Mouse (Mus musculus) lung, embryonic 14.5 days (tissue): Measurements from ENCODE around the gene Evi5l. TPM values are rescaled to one million over a fixed set of nuclear protein-coding genes. Genes with fewer than 3 reads are reported as not detected.
A peak's percentile ranks its signal among the peaks of the same experiment; 100 is the strongest.

ENCODE experiments used
- ATAC-seq: fragments of 200-750 bp; cut with Nextera tagmentation; 2 replicates; pipeline ENCODE4 v1.8.0; 2017; ENCODE audit warnings: mild to moderate bottlenecking, moderate TSS enrichment, moderate library complexity; ENCODE audit not compliant: insufficient read depth
- DNase-seq: peaks from one replicate; pipeline ENCODE4 v3.0.0-alpha.2; 2015
- H3K27ac ChIP-seq: fragments of 300-500 bp; sonication (generic); 2 replicates; pipeline ENCODE4 v1.5.1; 2014; ENCODE audit warnings: low read depth, mild to moderate bottlenecking, moderate library complexity
- H3K27me3 ChIP-seq: fragments of 300-500 bp; sonication (generic); 2 replicates; pipeline ENCODE4 v1.6.1; 2014; ENCODE audit warnings: low read length, control low read depth; ENCODE audit not compliant: insufficient read depth
- H3K36me3 ChIP-seq: fragments of 300-500 bp; sonication (generic); 2 replicates; pipeline ENCODE4 v1.6.1; 2014; ENCODE audit warnings: control low read depth; ENCODE audit not compliant: insufficient read depth
- H3K4me1 ChIP-seq: fragments of 300-500 bp; sonication (generic); 2 replicates; pipeline ENCODE4 v1.6.1; 2014; ENCODE audit warnings: antibody characterized with exemption, control low read depth; ENCODE audit not compliant: insufficient read depth
- H3K4me2 ChIP-seq: fragments of 300-500 bp; sonication (generic); 2 replicates; pipeline ENCODE4 v1.6.1; 2014; ENCODE audit warnings: mild to moderate bottlenecking
- H3K4me3 ChIP-seq: fragments of 300-500 bp; sonication (generic); 2 replicates; pipeline ENCODE4 v1.5.1; 2014; ENCODE audit warnings: low read depth, low read length
- H3K9ac ChIP-seq: fragments of 300-500 bp; sonication (generic); 2 replicates; pipeline ENCODE4 v1.6.1; 2014
- H3K9me3 ChIP-seq: fragments of 300-500 bp; sonication (generic); 2 replicates; pipeline ENCODE4 v1.6.1; 2016; ENCODE audit warnings: low read depth, low read length, control low read depth
- CTCF ChIP-seq: IDR thresholded peaks from 2 replicates; pipeline ENCODE4 v1.5.1; 2016; ENCODE audit warnings: antibody characterized with exemption, low read depth
- WGBS: fragments of 180-500 bp; shearing (Covaris S2); extraction: QIAGEN DNeasy Blood & Tissue Kit; methylation state at CpG from one replicate; pipeline ENCODE4 v1.1.7; 2014; 5-methylcytosine and 5-hydroxymethylcytosine counted together
- polyA plus RNA-seq: library from polyadenylated mRNA; unstranded; fragments of >200 nt; fragmentation: Nextera tagmentation; extraction: Ambion mirVana; gene quantifications from 2 replicates; pipeline ENCODE4 v1.2.1, GENCODE M21; 2014

Evi5l gene
- polyA plus RNA-seq, 1 experiment from 2014 or later, result 26.8 TPM

DNA sequence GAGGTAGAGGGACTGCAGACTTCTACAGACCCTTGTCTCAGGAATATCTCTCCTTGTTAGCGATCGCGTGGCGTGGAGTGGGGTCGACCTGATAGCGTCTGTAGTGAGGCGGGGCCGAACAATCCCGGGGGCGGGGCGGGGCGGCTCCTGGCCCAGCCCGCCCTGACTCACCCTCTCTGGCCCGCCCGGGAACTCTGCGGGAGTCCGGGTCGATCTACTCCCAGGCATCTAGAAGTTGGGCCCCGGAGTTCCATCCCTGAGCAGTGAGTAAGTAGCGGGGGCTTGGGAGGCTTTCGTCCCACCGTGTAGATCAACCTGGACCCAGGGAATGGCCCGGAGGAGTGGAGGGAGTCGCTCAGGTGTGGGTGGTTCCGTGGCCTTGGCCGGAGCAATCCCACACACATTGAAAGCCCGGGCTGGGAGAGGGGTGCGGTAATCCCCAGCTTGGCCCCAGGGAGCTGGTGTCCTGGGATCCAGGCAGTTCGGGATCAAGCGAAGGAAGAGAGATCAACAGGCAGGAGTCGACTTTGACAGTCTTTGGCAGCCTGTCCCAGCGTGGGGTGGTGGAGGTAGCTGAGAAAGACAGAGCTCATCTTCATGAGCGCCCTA lies 60.5 kb downstream of the Evi5l start, which contains the start of gene Lrrc8e:
TSS of gene Lrrc8e (plus strand) at position 89 of the 609 bp plus-strand sequence.
- Histone ChIP-seq H3K4me1 (peaks cover 3% of the 10 kb centered on the region; the same call in 1 of the 2 replicates), H3K9me3 (no peaks in the 10 kb centered on the region), H3K4me2 (peak within 1 kb of the TSS; percentile 64), H3K36me3 (no peaks in the 10 kb centered on the region), H3K27ac (no peak within 1 kb of the TSS), H3K4me3 (peak within 1 kb of the TSS; percentile 35), H3K9ac (peak within 1 kb of the TSS; percentile 54), H3K27me3 (peaks cover 9% of the 10 kb centered on the region)
- 4% methylated on average over 33 of the region's 33 CpGs for WGBS
- ATAC-seq (peak; percentile 85), DNase-seq (no peak)
- no peak for TF ChIP-seq CTCF

DNA sequence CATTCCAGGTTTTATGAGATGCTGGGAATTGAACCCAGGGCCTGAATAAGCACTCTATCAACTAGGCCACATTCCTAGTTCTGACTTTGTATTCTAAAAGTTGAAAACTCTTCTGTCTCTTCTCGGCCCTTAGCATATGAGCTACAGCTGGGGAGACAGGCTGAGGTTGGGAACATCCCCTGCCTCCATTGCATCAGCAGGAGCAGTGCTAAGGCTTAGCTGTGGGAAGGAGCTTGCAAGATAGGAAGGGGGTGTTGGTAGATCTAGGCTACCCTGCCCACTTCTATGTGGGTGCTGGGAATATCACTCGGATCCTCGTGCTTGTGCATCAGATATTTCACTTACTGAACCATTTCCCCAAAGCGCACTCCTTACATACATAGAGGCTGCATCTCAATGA lies 61.6 kb downstream of the Evi5l start:
- peaks cover 9% of the 10 kb centered on the region for H3K27me3 ChIP-seq
- no peak for TF ChIP-seq CTCF
- no peaks in the 10 kb centered on the region for H3K36me3 ChIP-seq
- H3K9ac ChIP-seq, result no peak overlapping the region
- no peak overlapping the region for H3K4me2 ChIP-seq
- ATAC-seq, result no peak
- WGBS, result 89% methylated on average over 4 of the region's 4 CpGs
- H3K27ac ChIP-seq, result no peak overlapping the region
- no peak overlapping the region for H3K4me3 ChIP-seq
- DNase-seq, result no peak
- no peaks in the 10 kb centered on the region for H3K9me3 ChIP-seq
- H3K4me1 ChIP-seq, result peaks cover 3% of the 10 kb centered on the region; the same call in 1 of the 2 replicates

DNA sequence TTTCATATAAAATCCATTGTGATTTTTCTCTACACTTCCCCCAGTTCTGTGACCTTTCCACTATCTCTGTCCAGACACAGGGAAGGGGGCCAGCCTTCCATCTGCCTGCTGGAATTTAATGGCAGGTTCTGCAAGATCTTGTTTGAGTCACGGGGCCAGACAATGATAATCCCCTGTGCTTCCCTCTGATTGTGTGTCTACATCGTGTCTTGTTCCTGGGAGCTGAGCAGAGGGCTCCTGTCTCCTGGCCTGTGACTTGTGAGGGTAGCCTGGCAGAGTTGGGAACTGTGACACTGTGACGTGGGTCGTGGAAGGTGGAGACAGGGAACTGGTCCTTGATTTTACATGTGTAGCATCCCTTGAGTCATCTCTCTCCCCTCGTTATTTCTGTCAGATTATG lies 63.4 kb downstream of the Evi5l start:
- H3K4me3 ChIP-seq, result no peak overlapping the region
- ATAC-seq, result no peak

GRCm38 (mm10) chr8:4230612-4231351 lies 64.4 kb downstream of the Evi5l start:
- H3K36me3 ChIP-seq, result no peaks in the 10 kb centered on the region
- H3K9me3 ChIP-seq, result no peaks in the 10 kb centered on the region
- no peak overlapping the region for H3K27ac ChIP-seq
- ATAC-seq, result no peak
- H3K4me3 ChIP-seq, result no peak overlapping the region
- no peak for TF ChIP-seq CTCF
- H3K9ac ChIP-seq, result no peak overlapping the region
- H3K27me3 ChIP-seq, result peaks cover 9% of the 10 kb centered on the region
- WGBS, result 53% methylated on average over 10 of the region's 10 CpGs
- H3K4me1 ChIP-seq, result peaks cover 3% of the 10 kb centered on the region; the same call in 1 of the 2 replicates
- no peak for DNase-seq
- H3K4me2 ChIP-seq, result no peak overlapping the region

More for the DNA sequence above, 63.4 kb downstream of the Evi5l start:
- WGBS, result 62% methylated on average over 5 of the region's 5 CpGs
- DNase-seq, result no peak
- Histone ChIP-seq H3K9me3 (no peaks in the 10 kb centered on the region), H3K27ac (no peak overlapping the region), H3K27me3 (peaks cover 9% of the 10 kb centered on the region), H3K9ac (no peak overlapping the region), H3K4me2 (no peak overlapping the region), H3K36me3 (no peaks in the 10 kb centered on the region), H3K4me1 (peaks cover 3% of the 10 kb centered on the region; the same call in 1 of the 2 replicates)
- TF ChIP-seq CTCF, result no peak

DNA sequence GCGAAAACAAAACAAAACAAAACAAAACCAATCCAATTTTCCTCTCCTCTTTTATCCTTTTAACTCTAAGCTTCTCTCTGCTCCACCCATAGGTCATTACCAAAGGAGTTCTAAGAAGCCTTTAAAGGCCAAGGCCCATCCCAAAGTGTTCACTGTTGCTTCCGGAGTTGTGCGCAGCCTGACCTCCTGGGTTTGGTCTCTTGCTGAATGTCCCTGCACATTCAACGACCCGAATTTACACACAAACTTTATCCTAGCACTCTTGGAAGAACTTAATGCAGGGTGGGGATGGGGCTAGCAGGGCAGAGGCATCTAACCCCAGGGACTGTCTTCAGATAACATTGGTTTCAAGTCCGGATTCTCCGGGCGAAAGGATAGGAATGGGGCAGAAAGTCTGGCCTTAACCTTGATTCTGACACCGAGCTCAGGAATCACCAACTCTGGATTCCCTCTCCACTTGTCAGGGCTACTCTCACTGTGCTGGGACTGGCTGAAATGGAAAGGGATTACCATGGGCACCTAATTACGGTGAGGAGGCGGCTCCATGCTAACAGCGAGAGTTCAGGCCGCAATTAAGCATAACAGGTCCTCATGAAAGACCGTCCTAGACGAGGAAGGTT lies 71.6 kb downstream of the Evi5l start:
- Histone ChIP-seq H3K36me3 (peaks cover 18% of the 10 kb centered on the region), H3K27ac (peak overlapping the region; percentile 95), H3K4me3 (peak overlapping the region; percentile 76), H3K27me3 (no peaks in the 10 kb centered on the region), H3K9me3 (no peaks in the 10 kb centered on the region), H3K4me2 (peak overlapping the region; percentile 88), H3K4me1 (peaks cover 9% of the 10 kb centered on the region), H3K9ac (peak overlapping the region; percentile 66)
- peak; percentile 34 for DNase-seq
- no peak for TF ChIP-seq CTCF
- ATAC-seq, result no peak
- 18% methylated on average over 15 of the region's 15 CpGs for WGBS

- Histone ChIP-seq H3K27me3 (no peaks in the 10 kb centered on the region), H3K9me3 (no peaks in the 10 kb centered on the region), H3K27ac (peak within 1 kb of the TSS; percentile 95), H3K36me3 (peaks cover 25% of the 10 kb centered on the region), H3K9ac (peak within 1 kb of the TSS; percentile 81), H3K4me2 (peak within 1 kb of the TSS; percentile 88), H3K4me3 (peak within 1 kb of the TSS; percentile 76), H3K4me1 (peaks cover 9% of the 10 kb centered on the region)
- WGBS, result under 1% methylated on average over 69 of the region's 71 CpGs
- TF ChIP-seq CTCF, result peak; percentile 54
- peak; percentile 100 for DNase-seq
- peak; percentile 95 for ATAC-seq
Measured at GRCm38 (mm10) chr8:4238434-4239192, 72.2 kb downstream of the Evi5l start, which contains the start of the genes Map2k7 and Gm49320. Gene Map2k7 (plus strand): TSS chr8:4238740. Gene Gm49320 (plus strand): TSS chr8:4238865.
